Comparison of ENCODE assay signal across 20 mouse cellular contexts in genomic region chr13:48919756-48920415, GRCm38 (mm10). TPM values are rescaled to one million over a fixed set of nuclear protein-coding genes. Genes with fewer than 3 reads are reported as not detected.
DNase-seq lines count a peak whose midpoint lies in the region; ATAC-seq and TF ChIP-seq lines count a peak whose summit lies in the region.
"Had no signal": no experiment of that assay in that cellular context is flagged by ENCODE, and none has a peak within 500 bp of the region (broad histone marks: within the 10 kb centered on the region; RNA-seq: fewer than 3 reads in every experiment).

No protein-coding gene starts in this region.

- no peak for TF ChIP-seq CTCF in layer of hippocampus, adult 2 months (conservative IDR thresholded peaks at IDR 0.05)

- H3K4me3 ChIP-seq in layer of hippocampus, adult 2 months = no peak overlapping the region
- H3K4me3 ChIP-seq: embryonic facial prominence, embryonic 12.5 days; forebrain, embryonic 15.5 days; heart, adult 2 months; heart, embryonic 13.5 days had no signal

- peak overlapping the region; percentile 7; the same call in 1 of the 2 replicates for H3K27ac ChIP-seq in layer of hippocampus, adult 2 months
- H3K27ac ChIP-seq: embryonic facial prominence, embryonic 12.5 days; forebrain, embryonic 15.5 days; heart, adult 2 months; heart, embryonic 13.5 days had no signal

- no peak for DNase-seq in frontal cortex, postnatal 14 days (ENCODE audit: low spot score in 2 of 2)
- peak in 1 of 2 experiments; percentile 34 for DNase-seq in layer of hippocampus, adult 2 months (ENCODE audit: low spot score in 2 of 2)
- DNase-seq in layer of hippocampus, postnatal 25 days (ENCODE audit: extremely low spot score in 1 of 2, low spot score in 1 of 2) = no peak
- DNase-seq in right cerebral cortex, postnatal 14 days = peak; percentile 21
- DNase-seq in right cerebral cortex, postnatal 36 days (ENCODE audit: low spot score in 2 of 2) = no peak
- peak; percentile 24 for DNase-seq in yolk sac, embryonic 10.5 days (ENCODE audit: low spot score)
- no peak for DNase-seq in adrenal gland, postnatal 36 days
- DNase-seq: adrenal gland, adult 8-10 months; B cell, adult 2 months; cerebellum, adult 11-12 months; cerebellum, adult 9-10 months; cerebellum, postnatal 25 days; gastrocnemius, postnatal 14 days; heart, adult 2 months; heart, postnatal 36 days had no signal

- peak; percentile 62; the same call in 1 of the 2 replicates for ATAC-seq in frontal cortex, adult (ENCODE audit: low TSS enrichment)
- ATAC-seq: CD4-positive, CD25-positive, alpha-beta regulatory T cell, adult 4 months; forebrain, embryonic 15.5 days had no signal

RNA-seq across cellular contexts. Expression of gene Fam120a, which starts 47.9 kb away (rescaled TPM):
- total RNA-seq in layer of hippocampus, adult 2 months (2021) = 100 to 1,000 TPM; 112 to 120 TPM
- total RNA-seq in layer of hippocampus, postnatal 25 days (2021) = 100 to 1,000 TPM; 116 to 119 TPM
- total RNA-seq in adrenal gland, postnatal 36 days (2021) = 100 to 1,000 TPM; 182 to 184 TPM

RNA-seq across cellular contexts. Expression of gene Phf2, which starts 49.0 kb away (rescaled TPM):
- total RNA-seq in layer of hippocampus, adult 2 months (2021) = 10 to 100 TPM; 38.4 to 38.8 TPM
- 10 to 100 TPM; 34.7 to 34.8 TPM for total RNA-seq in layer of hippocampus, postnatal 25 days (2021)
- total RNA-seq in adrenal gland, postnatal 36 days (2021) = 10 to 100 TPM; 40.7 to 46.4 TPM

Comparison
In these comparisons a context has a peak if more than half of its experiments do, and no peak if none do; other contexts are left out.
1. DNase-seq: peak in right cerebral cortex, postnatal 14 days (single experiment) and yolk sac, embryonic 10.5 days (single experiment); none in frontal cortex, postnatal 14 days (0 of 2), layer of hippocampus, postnatal 25 days (0 of 2), right cerebral cortex, postnatal 36 days (0 of 2) and adrenal gland, postnatal 36 days (0 of 2).